Mouse (Mus musculus): ENCODE measurements around the gene Yipf1. TPM values are rescaled to one million over a fixed set of nuclear protein-coding genes. Genes with fewer than 3 reads are reported as not detected.
"Not testable (repeated sequence)": the region's sequence is repeated elsewhere in the genome, so short reads cannot be mapped to it uniquely, and the experiment has no call there.

Gene Yipf1
- polyA plus RNA-seq, 2 experiments, result 11.9 to 23.0 TPM

DNA sequence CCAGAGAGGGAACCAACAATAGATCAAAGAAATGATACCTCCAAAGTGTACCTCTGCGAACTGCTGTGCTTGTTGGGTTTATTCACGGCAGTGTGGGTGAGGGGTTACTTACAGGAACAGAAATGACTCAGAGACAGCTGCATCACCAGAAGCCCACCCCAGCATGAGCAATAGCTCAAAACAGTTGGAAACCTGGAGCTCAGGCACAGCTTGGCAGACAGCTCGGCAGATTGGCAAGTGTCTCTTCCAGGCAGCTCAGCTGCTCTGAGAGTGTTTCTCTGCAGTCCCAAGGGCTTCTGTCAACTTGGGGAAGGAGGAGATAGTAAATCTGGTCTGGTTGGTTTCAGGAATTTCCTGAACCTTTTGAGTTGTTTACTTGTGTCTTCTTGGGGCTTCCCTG lies 44.3 kb downstream of the Yipf1 start:
- Histone ChIP-seq H3K4me2 (ENCODE audit: low read depth) (no peak overlapping the region), H3K4me3 (ENCODE audit: insufficient read depth in 1 of 2, low read depth in 2 of 2, low read length in 2 of 2) (no peak overlapping the region), H3K27ac (no peak overlapping the region), H3K4me1 (replicated peaks; ENCODE audit: control insufficient read depth in 2 of 2, insufficient read depth in 2 of 2, low read length in 1 of 2) (0 out of 4 replicates have a peak, but pooled peaks cover 0 to 1% of the 10 kb centered on the region in 2 experiments), H3K27me3 (ENCODE audit: control insufficient read depth, insufficient read depth, low read length) (no peaks in the 10 kb centered on the region), H3K36me3 (replicated peaks; ENCODE audit: control insufficient read depth, insufficient read depth, low read depth) (no peaks in the 10 kb centered on the region), H3K9me3 (ENCODE audit: control insufficient read depth, low read length) (no peaks in the 10 kb centered on the region), H3K9ac (replicated peaks) (no peak overlapping the region)
- no peak for TF ChIP-seq EP300 (IDR thresholded peaks at IDR 0.05; ENCODE audit: low read depth)
- DNase-seq (ENCODE audit: low read depth in 3 of 3, low spot score in 3 of 3) (no peak), ATAC-seq (ENCODE audit: insufficient read depth) (no peak)
- WGBS (ENCODE audit: insufficient replicate concordance), result 71% methylated on average over 3 of the region's 3 CpGs

DNA sequence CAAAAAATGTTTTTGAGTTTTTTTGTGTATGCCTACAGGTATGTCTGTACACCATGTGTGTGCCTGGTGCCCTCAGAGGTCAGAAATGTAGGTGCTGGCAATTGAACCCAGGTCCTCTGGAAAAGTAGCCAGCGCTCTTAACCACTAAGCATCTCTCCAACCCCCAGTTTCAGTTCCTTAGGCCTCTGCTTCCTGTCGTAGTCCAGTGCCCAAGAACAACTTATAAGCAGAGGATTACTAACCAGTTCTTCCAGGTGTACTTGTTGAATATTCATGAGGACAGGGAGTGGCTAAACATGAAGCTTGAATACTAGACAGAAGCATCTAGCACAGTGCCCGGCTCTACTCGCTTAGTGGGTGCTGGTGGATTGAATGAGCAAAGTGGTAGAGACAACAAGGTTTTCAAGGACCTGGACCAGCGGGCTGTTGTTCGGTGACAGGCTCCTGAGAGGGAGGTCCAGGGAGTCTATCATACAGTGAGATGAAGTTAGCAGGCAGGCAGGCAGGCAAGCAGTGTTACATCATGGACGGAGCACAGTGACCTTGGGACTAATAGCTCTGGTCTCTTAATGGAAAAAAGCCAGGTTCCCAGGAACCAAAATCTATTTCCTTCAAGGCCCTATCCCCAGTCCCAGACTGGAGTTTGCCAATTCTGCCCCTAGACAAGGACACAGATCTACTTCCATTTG lies 46.4 kb downstream of the Yipf1 start:
- H3K4me3 ChIP-seq (ENCODE audit: insufficient read depth in 1 of 2, low read depth in 2 of 2, low read length in 2 of 2), result no peak overlapping the region
- DNase-seq (ENCODE audit: low read depth in 3 of 3, low spot score in 3 of 3), result no peak
- H3K27ac ChIP-seq, result no peak overlapping the region
- TF ChIP-seq EP300 (IDR thresholded peaks at IDR 0.05; ENCODE audit: low read depth) (no peak), CTCF (IDR thresholded peaks at IDR 0.05; ENCODE audit: low read depth) (no peak)
- ATAC-seq (ENCODE audit: insufficient read depth), result no peak
- no peaks in the 10 kb centered on the region for H3K27me3 ChIP-seq (ENCODE audit: control insufficient read depth, insufficient read depth, low read length)
- H3K4me1 ChIP-seq (replicated peaks; ENCODE audit: control insufficient read depth in 2 of 2, insufficient read depth in 2 of 2, low read length in 1 of 2), result peaks cover 0 to 3% of the 10 kb centered on the region in 2 experiments; a peak in 1 of 4 replicates
- no peak overlapping the region for H3K4me2 ChIP-seq (ENCODE audit: low read depth)
- no peak overlapping the region for H3K9ac ChIP-seq (replicated peaks)
- no peaks in the 10 kb centered on the region for H3K36me3 ChIP-seq (replicated peaks; ENCODE audit: control insufficient read depth, insufficient read depth, low read depth)
- 71% methylated on average over 7 of the region's 7 CpGs for WGBS (ENCODE audit: insufficient replicate concordance)
- no peaks in the 10 kb centered on the region for H3K9me3 ChIP-seq (ENCODE audit: control insufficient read depth, low read length)

DNA sequence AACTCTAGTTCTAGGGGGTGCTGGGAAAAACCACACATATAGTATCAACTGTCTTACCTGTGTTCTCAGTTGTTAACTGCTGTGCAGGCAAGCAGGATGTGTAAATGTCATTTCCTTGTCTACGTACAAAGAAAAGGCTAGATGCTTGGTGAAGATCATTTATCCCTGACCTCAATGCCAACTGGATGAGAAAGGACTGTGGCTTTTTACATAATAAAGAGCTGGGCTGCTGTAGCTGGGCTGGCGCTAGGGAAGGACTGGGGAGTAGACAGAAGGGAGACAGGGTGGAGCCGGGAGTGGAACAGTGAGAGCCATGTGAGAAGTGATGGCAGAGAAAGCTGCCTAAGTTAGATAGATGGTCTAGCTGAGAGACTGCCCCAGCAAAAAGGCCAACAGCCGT lies 48.6 kb downstream of the Yipf1 start:
- Histone ChIP-seq H3K27ac (no peak overlapping the region), H3K4me2 (ENCODE audit: low read depth) (no peak overlapping the region), H3K36me3 (replicated peaks; ENCODE audit: control insufficient read depth, insufficient read depth, low read depth) (no peaks in the 10 kb centered on the region), H3K4me1 (replicated peaks; ENCODE audit: control insufficient read depth in 2 of 2, insufficient read depth in 2 of 2, low read length in 1 of 2) (peaks cover 0 to 3% of the 10 kb centered on the region in 2 experiments; a peak in 1 of 4 replicates), H3K4me3 (ENCODE audit: insufficient read depth in 1 of 2, low read depth in 2 of 2, low read length in 2 of 2) (no peak overlapping the region), H3K9ac (replicated peaks) (no peak overlapping the region), H3K9me3 (ENCODE audit: control insufficient read depth, low read length) (no peaks in the 10 kb centered on the region), H3K27me3 (ENCODE audit: control insufficient read depth, insufficient read depth, low read length) (no peaks in the 10 kb centered on the region)
- TF ChIP-seq EP300 (IDR thresholded peaks at IDR 0.05; ENCODE audit: low read depth) (no peak), CTCF (IDR thresholded peaks at IDR 0.05; ENCODE audit: low read depth) (no peak)
- no peak for DNase-seq (ENCODE audit: low read depth in 3 of 3, low spot score in 3 of 3)
- 66% methylated on average over 4 of the region's 4 CpGs for WGBS (ENCODE audit: insufficient replicate concordance)
- no peak for ATAC-seq (ENCODE audit: insufficient read depth)

DNA sequence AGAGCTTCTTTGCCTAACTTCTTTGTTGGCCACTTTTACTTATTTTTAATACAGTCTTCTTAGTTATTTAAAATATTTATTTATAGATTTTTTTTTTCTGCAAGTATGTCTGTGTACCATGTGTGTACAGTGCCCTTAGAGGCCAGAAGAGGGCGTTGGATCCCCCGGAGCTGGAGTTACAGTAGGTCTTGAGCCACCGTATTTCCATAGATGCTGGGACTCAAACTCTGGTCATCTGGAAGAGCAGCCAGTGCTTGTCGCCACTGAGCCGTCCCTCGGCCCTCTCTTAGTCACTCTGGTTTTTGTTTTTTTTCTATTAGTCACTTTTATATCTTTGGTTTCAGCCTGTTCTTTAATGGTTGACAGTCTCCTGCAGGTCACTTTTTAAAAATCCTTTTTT lies 49.4 kb downstream of the Yipf1 start:
- Histone ChIP-seq H3K4me1 (replicated peaks; ENCODE audit: control insufficient read depth in 2 of 2, insufficient read depth in 2 of 2, low read length in 1 of 2) (peaks cover 0 to 3% of the 10 kb centered on the region in 2 experiments; a peak in 2 of 4 replicates), H3K4me2 (ENCODE audit: low read depth) (no peak overlapping the region), H3K9ac (replicated peaks) (no peak overlapping the region), H3K36me3 (replicated peaks; ENCODE audit: control insufficient read depth, insufficient read depth, low read depth) (no peaks in the 10 kb centered on the region), H3K27me3 (ENCODE audit: control insufficient read depth, insufficient read depth, low read length) (no peaks in the 10 kb centered on the region), H3K9me3 (ENCODE audit: control insufficient read depth, low read length) (no peaks in the 10 kb centered on the region), H3K27ac (no peak overlapping the region), H3K4me3 (ENCODE audit: insufficient read depth in 1 of 2, low read depth in 2 of 2, low read length in 2 of 2) (no peak overlapping the region)
- TF ChIP-seq CTCF (IDR thresholded peaks at IDR 0.05; ENCODE audit: low read depth) (no peak; the same call in 1 of the 2 replicates), EP300 (IDR thresholded peaks at IDR 0.05; ENCODE audit: low read depth) (no peak)
- ATAC-seq (ENCODE audit: insufficient read depth), result no peak
- WGBS (ENCODE audit: insufficient replicate concordance), result 65% methylated on average over 6 of the region's 6 CpGs
- DNase-seq (ENCODE audit: low read depth in 3 of 3, low spot score in 3 of 3), result no peak

DNA sequence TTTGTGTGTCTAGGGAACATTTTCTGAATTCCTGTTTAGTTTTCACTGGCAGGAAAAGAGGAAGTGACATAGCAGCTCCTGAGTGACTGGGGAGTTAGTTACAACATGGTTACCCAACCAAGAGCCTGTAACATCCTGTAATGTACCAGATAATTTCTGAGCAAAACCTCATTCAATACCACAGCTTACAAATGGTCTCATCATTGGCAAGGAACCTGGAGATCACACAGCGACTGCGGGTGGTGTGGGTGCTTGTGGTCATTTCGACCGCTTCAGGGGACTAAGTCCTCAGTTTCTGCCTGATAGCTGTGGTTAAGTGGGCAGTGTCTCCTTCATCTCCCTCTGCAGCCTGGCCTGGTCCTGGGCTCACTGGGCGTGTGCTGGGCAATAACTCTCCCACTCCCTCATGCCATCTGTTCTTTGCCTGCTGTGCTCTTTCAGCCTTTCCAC lies 50.1 kb downstream of the Yipf1 start:
- Histone ChIP-seq H3K9me3 (ENCODE audit: control insufficient read depth, low read length) (no peaks in the 10 kb centered on the region), H3K9ac (replicated peaks) (no peak overlapping the region), H3K27ac (no peak overlapping the region), H3K4me3 (ENCODE audit: insufficient read depth in 1 of 2, low read depth in 2 of 2, low read length in 2 of 2) (no peak overlapping the region), H3K27me3 (ENCODE audit: control insufficient read depth, insufficient read depth, low read length) (no peaks in the 10 kb centered on the region), H3K4me2 (ENCODE audit: low read depth) (no peak overlapping the region), H3K36me3 (replicated peaks; ENCODE audit: control insufficient read depth, insufficient read depth, low read depth) (no peaks in the 10 kb centered on the region), H3K4me1 (replicated peaks; ENCODE audit: control insufficient read depth in 2 of 2, insufficient read depth in 2 of 2, low read length in 1 of 2) (peaks cover 0 to 5% of the 10 kb centered on the region in 2 experiments; a peak in 3 of 4 replicates)
- DNase-seq (ENCODE audit: low read depth in 3 of 3, low spot score in 3 of 3) (peak in 1 of 3 experiments; percentile 36), ATAC-seq (ENCODE audit: insufficient read depth) (no peak)
- TF ChIP-seq CTCF (IDR thresholded peaks at IDR 0.05; ENCODE audit: low read depth), result no peak
- TF ChIP-seq EP300 (IDR thresholded peaks at IDR 0.05; ENCODE audit: low read depth), result no peak
- 29% methylated on average over 5 of the region's 5 CpGs for WGBS (ENCODE audit: insufficient replicate concordance)

DNA sequence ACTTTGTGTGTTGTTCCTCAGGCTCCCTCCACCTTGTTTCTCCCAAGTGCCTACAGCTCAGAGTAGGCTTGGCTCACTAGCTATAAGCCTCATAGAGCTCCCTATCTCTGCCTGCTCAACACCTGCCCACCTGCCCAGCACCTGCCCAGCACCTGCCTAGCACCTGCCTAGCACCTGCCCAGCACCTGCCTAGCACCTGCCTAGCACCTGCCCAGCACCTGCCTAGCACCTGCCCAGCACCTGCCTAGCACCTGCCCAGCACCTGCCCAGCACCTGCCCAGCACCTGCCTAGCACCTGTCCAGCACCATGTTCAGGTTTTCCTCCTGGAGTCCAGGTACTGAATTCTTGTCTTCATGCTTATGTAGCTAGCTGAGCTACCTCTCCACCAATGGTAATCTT lies 52.2 kb downstream of the Yipf1 start:
- not testable (repeated sequence) for ATAC-seq (ENCODE audit: insufficient read depth)

More for the DNA sequence above, 52.2 kb downstream of the Yipf1 start:
- not testable (repeated sequence) for DNase-seq (ENCODE audit: low read depth in 3 of 3, low spot score in 3 of 3); H3K27ac ChIP-seq; H3K36me3 ChIP-seq (replicated peaks; ENCODE audit: control insufficient read depth, insufficient read depth, low read depth); H3K4me2 ChIP-seq (ENCODE audit: low read depth); H3K9ac ChIP-seq (replicated peaks); H3K27me3 ChIP-seq (ENCODE audit: control insufficient read depth, insufficient read depth, low read length); H3K4me3 ChIP-seq (ENCODE audit: insufficient read depth in 1 of 2, low read depth in 2 of 2, low read length in 2 of 2); H3K9me3 ChIP-seq (ENCODE audit: control insufficient read depth, low read length); H3K4me1 ChIP-seq (replicated peaks; ENCODE audit: control insufficient read depth in 2 of 2, insufficient read depth in 2 of 2, low read length in 1 of 2)

Data from liver, embryonic 14.5 days (tissue).